Comparison of ENCODE assay signal across 8 mouse cellular contexts in the genomic region with DNA sequence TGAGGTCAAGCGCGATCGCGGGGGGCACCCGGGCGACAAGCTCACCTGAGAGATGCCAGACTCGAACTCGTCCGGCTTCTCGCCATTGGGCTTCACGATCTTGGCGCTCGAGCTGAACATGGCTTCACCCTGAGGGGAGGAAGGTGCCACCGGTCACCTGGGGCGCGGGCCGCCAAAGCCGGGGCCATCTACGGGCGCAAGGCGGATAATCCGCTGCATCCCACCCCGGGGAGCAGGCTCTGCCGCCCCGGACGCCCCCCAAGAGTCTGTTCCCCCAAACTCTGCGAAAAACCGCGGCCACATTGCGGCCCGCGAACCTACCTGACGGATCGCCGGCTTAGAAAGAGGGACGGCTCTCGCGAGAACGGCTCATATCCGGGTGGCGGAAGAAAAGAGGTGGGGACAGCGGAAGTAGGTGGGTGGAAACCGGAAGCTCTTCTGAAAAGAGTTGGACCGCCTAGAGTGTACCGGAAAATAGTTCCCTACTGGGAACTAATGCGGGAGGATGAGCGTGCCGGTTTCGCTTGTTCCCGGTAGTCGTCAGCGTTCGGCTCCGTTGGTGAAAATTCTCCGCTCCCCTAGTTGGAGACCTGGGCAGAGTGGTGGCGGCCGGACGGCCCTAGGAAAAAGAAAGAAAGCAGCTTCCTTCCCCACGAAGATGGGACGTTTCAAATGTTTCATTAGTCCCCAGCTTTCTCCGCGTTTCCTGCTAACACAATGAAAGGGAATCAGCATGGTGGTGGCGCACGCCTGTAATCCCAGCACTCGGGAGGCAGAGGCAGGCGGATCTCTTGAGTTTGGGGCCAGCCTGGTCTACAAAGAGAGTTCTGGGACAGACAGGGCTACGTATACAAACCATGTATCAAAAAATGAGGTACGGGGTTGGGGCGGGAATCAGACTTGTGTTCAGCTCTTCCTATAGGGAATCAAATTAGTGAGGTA. TPM values are rescaled to one million over a fixed set of nuclear protein-coding genes. Genes with fewer than 3 reads are reported as not detected.
DNase-seq lines count a peak whose midpoint lies in the region; ATAC-seq and TF ChIP-seq lines count a peak whose summit lies in the region.

A gene (minus strand): TSS at position 419 of the 942 bp plus-strand sequence.

- H3K27me3 ChIP-seq in forebrain, embryonic 15.5 days: no peaks in the 10 kb centered on the region

- ATAC-seq in forebrain, embryonic 15.5 days (replicated peaks): peak; percentile 97
- ATAC-seq in neutrophil, adult 5-6 weeks (ENCODE audit: extremely low read depth, insufficient number of reproducible peaks, low FRiP score, poor library complexity, severe bottlenecking): peak; percentile 97

- peak; percentile 79; the same call in 1 of the 2 replicates for TF ChIP-seq POLR2A in lung, adult 2 months (IDR thresholded peaks at IDR 0.05; ENCODE audit: borderline replicate concordance, extremely low read depth, low read depth, low read length)

- peaks cover 0 to 6% of the 10 kb centered on the region in 2 experiments; a peak in 1 of 4 replicates for H3K4me1 ChIP-seq in ES-E14 (ENCODE audit: control insufficient read depth in 2 of 2, insufficient read depth in 2 of 2, low read length in 2 of 2, poor library complexity in 1 of 2)
- peaks cover 31% of the 10 kb centered on the region for H3K4me1 ChIP-seq in forebrain, embryonic 15.5 days
- peaks cover 2% of the 10 kb centered on the region; the same call in 1 of the 2 replicates for H3K4me1 ChIP-seq in lung, adult 2 months (ENCODE audit: control insufficient read depth, insufficient read depth, low read length)

- in situ Hi-C loops in ES-E14 (cut with MboI; ENCODE audit: low sequenced_read_pairs in 2 of 2, unreplicated experiment in 2 of 2): no loop called here

- no peak for TF ChIP-seq CTCF in lung, adult 2 months (IDR thresholded peaks at IDR 0.05; ENCODE audit: insufficient read depth, low read length)

- peak within 1 kb of the TSS; percentile 94 for H3K9ac ChIP-seq in ES-E14 (ENCODE audit: insufficient read depth, low read depth, low read length, poor library complexity, severe bottlenecking)
- H3K9ac ChIP-seq in forebrain, embryonic 15.5 days (replicated peaks): peak within 1 kb of the TSS; percentile 87

- DNase-seq in ES-E14 (ENCODE audit: low read depth, low spot score): peak; percentile 90
- peak; percentile 93 for DNase-seq in cerebellum, adult 11-12 months
- DNase-seq in heart, postnatal 25 days (ENCODE audit: low spot score): peak; percentile 88
- DNase-seq in layer of hippocampus, adult 18-20 months (ENCODE audit: low spot score in 2 of 2): peak; percentile 87 to 94
- DNase-seq in lung, adult 2 months: peak; percentile 95
- peak; percentile 86 to 89 for DNase-seq in thymus, adult 18-20 months

- peak within 1 kb of the TSS; percentile 95 to 98 for H3K4me3 ChIP-seq in ES-E14 (ENCODE audit: insufficient read depth in 1 of 2, low read depth in 1 of 2, low read length in 2 of 2, poor library complexity in 1 of 2, severe bottlenecking in 1 of 2)
- peak within 1 kb of the TSS; percentile 64 for H3K4me3 ChIP-seq in forebrain, embryonic 15.5 days
- H3K4me3 ChIP-seq in lung, adult 2 months (replicated peaks; ENCODE audit: extremely low read depth, low read depth, low read length): peak within 1 kb of the TSS; percentile 85

- no peaks in the 10 kb centered on the region for H3K9me3 ChIP-seq in ES-E14 (ENCODE audit: control insufficient read depth, insufficient read depth, low read depth, low read length)
- no peaks in the 10 kb centered on the region for H3K9me3 ChIP-seq in forebrain, embryonic 15.5 days

- H3K36me3 ChIP-seq in ES-E14 (ENCODE audit: control insufficient read depth, insufficient read depth, low read length, poor library complexity, severe bottlenecking): peaks cover 43% of the 10 kb centered on the region
- peaks cover 32% of the 10 kb centered on the region for H3K36me3 ChIP-seq in forebrain, embryonic 15.5 days

- WGBS in forebrain, embryonic 15.5 days: 6% methylated on average over 69 of the region's 69 CpGs
- 4% methylated on average over 69 of the region's 69 CpGs for WGBS in lung, adult 2 months

- intact Hi-C loops in heart, postnatal 25 days (cut with DNase I): loop anchor here (2.0 to 5.0 kb wide), 3 partner anchors 39 to 656 kb away; a partner anchor contains a TSS

- H3K27ac ChIP-seq in ES-E14 (ENCODE audit: insufficient read depth, low read depth, low read length, poor library complexity, severe bottlenecking): peak within 1 kb of the TSS; percentile 88
- peak within 1 kb of the TSS; percentile 87 for H3K27ac ChIP-seq in forebrain, embryonic 15.5 days (replicated peaks)

- H3K4me2 ChIP-seq in forebrain, embryonic 15.5 days (replicated peaks): peak within 1 kb of the TSS; percentile 57

TF ChIP-seq in ES-E14, 5 proteins besides CTCF, POLR2A, EP300 and RAD21:
- peak; percentile 100 for TF ChIP-seq CHD2 (IDR thresholded peaks at IDR 0.05; ENCODE audit: low read depth, low read length)
- peak; percentile 87 for TF ChIP-seq HCFC1 (IDR thresholded peaks at IDR 0.05; ENCODE audit: borderline replicate concordance, insufficient read depth, low read length)
- TF ChIP-seq ZNF384 (IDR thresholded peaks at IDR 0.05; ENCODE audit: low read depth, low read length): no peak

RNA-seq across cellular contexts. Expression of the gene that starts here (rescaled TPM):
- total RNA-seq in ES-E14 (2012; rRNA removed): 1,340 and 1,705 TPM in 2 replicates
- 531 and 541 TPM in 2 replicates for polyA plus RNA-seq in forebrain, embryonic 15.5 days (2015; fragmentation: Nextera tagmentation; extraction: Ambion mirVana)
- total RNA-seq in heart, postnatal 25 days (2021): 100 to 1,000 TPM; 289 to 342 TPM
- total RNA-seq in layer of hippocampus, adult 18-20 months (2021): 100 to 1,000 TPM; 303 to 306 TPM
- polyA plus RNA-seq in lung, adult 2 months (2012; rRNA removed): 158 and 175 TPM in 2 replicates
- total RNA-seq in neutrophil, adult 5-6 weeks (2017): 1,783 and 2,010 TPM in 2 replicates

Comparison
In these comparisons a context has a peak if more than half of its experiments do, and no peak if none do; other contexts are left out.
1. Peak in every context shown above with its lines: DNase-seq, ATAC-seq, H3K4me3 ChIP-seq and H3K27ac ChIP-seq.